ENCODE assay signal across 8 mouse cellular contexts in the genomic region with DNA sequence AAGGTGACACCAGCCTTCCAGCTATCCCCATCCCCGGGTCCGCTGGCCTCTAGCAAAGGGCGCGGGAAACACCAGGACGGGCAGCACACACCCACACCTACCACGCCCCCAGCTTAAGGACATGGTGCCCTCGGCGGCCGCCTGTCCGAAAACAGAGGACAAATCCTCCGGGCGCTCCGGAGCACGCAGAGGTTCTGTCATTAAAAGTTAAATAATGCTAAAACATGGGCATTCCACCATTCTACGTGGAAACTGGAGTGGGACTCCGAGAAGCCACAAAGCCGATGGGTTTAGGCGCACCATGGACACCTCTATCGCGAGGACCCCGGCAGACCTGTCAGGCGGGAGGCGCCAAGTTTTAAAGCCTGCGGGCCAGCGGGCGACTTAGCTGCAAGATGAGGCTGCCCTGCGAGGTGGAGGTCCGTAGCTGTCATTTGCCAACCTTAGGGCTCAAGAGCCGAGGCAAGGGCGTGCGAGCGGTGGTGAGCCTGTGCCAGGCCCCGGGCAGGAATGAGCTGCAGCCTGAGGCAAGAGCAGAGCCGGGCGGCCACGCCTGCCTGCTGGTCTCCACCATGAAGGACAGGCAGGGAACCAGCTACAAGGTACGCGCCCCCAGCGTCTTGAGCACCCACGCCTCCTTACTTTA. TPM values are rescaled to one million over a fixed set of nuclear protein-coding genes. Genes with fewer than 3 reads are reported as not detected.
DNase-seq lines count a peak whose midpoint lies in the region; ATAC-seq lines count a peak whose summit lies in the region.

Lrr1 (plus strand) TSS at position 354 of the 646 bp plus-strand sequence.

- no peaks in the 10 kb centered on the region for H3K27me3 ChIP-seq in intestine, embryonic 15.5 days (replicated peaks)

- under 1% methylated on average over 40 of the region's 40 CpGs for WGBS in intestine, embryonic 15.5 days

- H3K36me3 ChIP-seq in intestine, embryonic 15.5 days: 0 out of 2 replicates have a peak, but pooled peaks cover 3% of the 10 kb centered on the region

- peak; percentile 94 for ATAC-seq in intestine, embryonic 15.5 days

- H3K9ac ChIP-seq in intestine, embryonic 15.5 days: peak within 1 kb of the TSS; percentile 60

- peak within 1 kb of the TSS; percentile 61; the same call in 1 of the 2 replicates for H3K27ac ChIP-seq in intestine, embryonic 15.5 days

- H3K9me3 ChIP-seq in intestine, embryonic 15.5 days: no peaks in the 10 kb centered on the region

- H3K4me1 ChIP-seq in intestine, embryonic 15.5 days (replicated peaks): peaks cover 6% of the 10 kb centered on the region; the same call in 1 of the 2 replicates

- peak within 1 kb of the TSS; percentile 76 for H3K4me3 ChIP-seq in intestine, embryonic 15.5 days (replicated peaks)

- DNase-seq in adrenal gland, adult 8-10 months: peak; percentile 61
- DNase-seq in embryo, embryonic 11.5 days (ENCODE audit: low read depth, low spot score): peak; percentile 65
- peak; percentile 77 to 92 for DNase-seq in gastrocnemius, postnatal 36 days
- peak; percentile 84 to 87 for DNase-seq in left cerebral cortex, postnatal 25 days (ENCODE audit: low spot score in 2 of 2)
- DNase-seq in mesoderm, embryonic 11.5 days (ENCODE audit: low read depth, low spot score): peak; percentile 82
- peak; percentile 86 for DNase-seq in right cerebral cortex, postnatal 25 days
- peak; percentile 84 to 86 for DNase-seq in urinary bladder, postnatal 36 days (ENCODE audit: low spot score in 2 of 2)

- intact Hi-C loops in gastrocnemius, postnatal 36 days (cut with DNase I): no loop called here
- intact Hi-C loops in left cerebral cortex, postnatal 25 days (cut with DNase I): no loop called here

- H3K4me2 ChIP-seq in intestine, embryonic 15.5 days (replicated peaks): peak within 1 kb of the TSS; percentile 77

RNA-seq across cellular contexts. Expression of gene Lrr1, which starts in this region (rescaled TPM):
- total RNA-seq in adrenal gland, adult 8-10 months (2022): not detected
- total RNA-seq in gastrocnemius, postnatal 36 days (2021): not detected
- 17.2 and 17.8 TPM in 2 replicates for polyA plus RNA-seq in intestine, embryonic 15.5 days (2015; fragmentation: Nextera tagmentation; extraction: Ambion mirVana)
- total RNA-seq in left cerebral cortex, postnatal 25 days (2021): not detected

Comparison
In these comparisons a context has a peak if more than half of its experiments do, and no peak if none do; other contexts are left out.
1. Peak in every context shown above with its lines: DNase-seq, ATAC-seq, H3K4me3 ChIP-seq and H3K27ac ChIP-seq.
2. Peak in DNase-seq in adrenal gland, adult 8-10 months; RNA of the gene not detected or under 1 TPM.
3. Peak in DNase-seq in gastrocnemius, postnatal 36 days; RNA of the gene not detected or under 1 TPM.
4. Peak in DNase-seq in left cerebral cortex, postnatal 25 days; RNA of the gene not detected or under 1 TPM.